Mouse (Mus musculus): ENCODE results near the gene Cited2. TPM values are rescaled to one million over a fixed set of nuclear protein-coding genes. Genes with fewer than 3 reads are reported as not detected.

Gene Cited2
- total RNA-seq, 2 experiments from 2014 or later, result 32.7 to 76.3 TPM

Other genes with a start within 250 kb of the Cited2 start
- 1 to 10 TPM in 1 of 2 experiments, under 1 TPM in 1; 0.99 to 1.4 TPM for gene Txlnb, start 73.0 kb downstream of the Cited2 start, total RNA-seq (2021)
- 10 to 100 TPM; 26.7 to 37.7 TPM for gene Heca, start 224.8 kb downstream of the Cited2 start, total RNA-seq (2021)